Mouse (Mus musculus) heart, adult 2 months (tissue): ENCODE measurements at regions not wholly inside any gene's neighbourhood (a gene's known extent, or its start where the extent isn't known, plus 50 kb on each side); places are given as distances from the start of the nearest gene placed in this dataset.
"Not testable (repeated sequence)": the region's sequence is repeated elsewhere in the genome, so short reads cannot be mapped to it uniquely, and the experiment has no call there.

Experiments
- DNase-seq, 2 experiments: peaks; one replicate each; pipeline ENCODE4 v3.0.0; 2021
- H3K27ac ChIP-seq: fragments of 200-600 bp; 2 replicates; pipeline ENCODE4 v1.8.1; 2022
- H3K27me3 ChIP-seq: fragments of 200-500 bp; 2 replicates; pipeline ENCODE4 v1.6.1; 2012; ENCODE audit warnings: mild to moderate bottlenecking, low read length, inconsistent platforms, mixed read lengths; ENCODE audit not compliant: control insufficient read depth, insufficient read depth
- H3K36me3 ChIP-seq: fragments of 200-500 bp; 2 replicates; pipeline ENCODE4 v1.6.1; 2012; ENCODE audit warnings: low read length, inconsistent platforms; ENCODE audit not compliant: control insufficient read depth, insufficient read depth
- H3K4me1 ChIP-seq: fragments of 200-500 bp; 2 replicates; pipeline ENCODE4 v1.6.1; 2011; ENCODE audit warnings: low read length; ENCODE audit not compliant: control insufficient read depth, insufficient read depth
- H3K4me3 ChIP-seq: fragments of 200-600 bp; 2 replicates; pipeline ENCODE4 v1.8.1; 2022
- H3K79me2 ChIP-seq: fragments of 200-500 bp; replicated peaks from 2 replicates; pipeline ENCODE4 v1.6.1; 2012; ENCODE audit warnings: mild to moderate bottlenecking, inconsistent platforms, low read length, moderate library complexity, mixed read lengths; ENCODE audit not compliant: control insufficient read depth, insufficient read depth
- H3K9ac ChIP-seq: fragments of 200-500 bp; 2 replicates; pipeline ENCODE4 v1.6.1; 2012; ENCODE audit warnings: low read depth, mild to moderate bottlenecking, control low read depth, inconsistent platforms, low read length, mixed read lengths
- CTCF ChIP-seq: fragments of 200-600 bp; IDR thresholded peaks from 2 replicates; pipeline ENCODE4 v1.8.1; 2022; ENCODE audit warnings: antibody characterized with exemption, mild to moderate bottlenecking, moderate library complexity
- EP300 ChIP-seq: fragments of 200-500 bp; IDR thresholded peaks from 2 replicates; pipeline ENCODE4 v1.6.1; 2011; ENCODE audit warnings: low read depth, low read length, control low read depth; ENCODE audit not compliant: insufficient read depth
- POLR2A ChIP-seq: fragments of 200-500 bp; IDR thresholded peaks from 2 replicates; pipeline ENCODE4 v1.6.1; 2011; ENCODE audit warnings: mild to moderate bottlenecking, low read depth, low read length, control low read depth; ENCODE audit not compliant: insufficient read depth
- WGBS: fragments of 180-500 bp; shearing (Covaris S2); methylation state at CpG from one replicate; pipeline ENCODE4 v1.1.7; 2018; 5-methylcytosine and 5-hydroxymethylcytosine counted together
- intact Hi-C: fragments of 180-260 bp; cut with DNase I; formaldehyde crosslinking; loops from one replicate; pipeline ENCODE4 v1.15.1; 2025

GRCm38 (mm10) chr3:31508471-31508870 lies 198.3 kb upstream of the Slc7a14 start:
- Histone ChIP-seq H3K79me2 (no peaks in the 10 kb centered on the region), H3K4me3 (no peak overlapping the region), H3K4me1 (no peaks in the 10 kb centered on the region), H3K27me3 (no peaks in the 10 kb centered on the region), H3K27ac (no peak overlapping the region), H3K9ac (no peak overlapping the region), H3K36me3 (no peaks in the 10 kb centered on the region)
- intact Hi-C loops, result no loop called here
- TF ChIP-seq EP300, result no peak
- no peak for TF ChIP-seq CTCF
- no peak for TF ChIP-seq POLR2A
- 42% methylated on average over 4 of the region's 4 CpGs for WGBS
- DNase-seq, result peak; percentile 18 to 39

DNA sequence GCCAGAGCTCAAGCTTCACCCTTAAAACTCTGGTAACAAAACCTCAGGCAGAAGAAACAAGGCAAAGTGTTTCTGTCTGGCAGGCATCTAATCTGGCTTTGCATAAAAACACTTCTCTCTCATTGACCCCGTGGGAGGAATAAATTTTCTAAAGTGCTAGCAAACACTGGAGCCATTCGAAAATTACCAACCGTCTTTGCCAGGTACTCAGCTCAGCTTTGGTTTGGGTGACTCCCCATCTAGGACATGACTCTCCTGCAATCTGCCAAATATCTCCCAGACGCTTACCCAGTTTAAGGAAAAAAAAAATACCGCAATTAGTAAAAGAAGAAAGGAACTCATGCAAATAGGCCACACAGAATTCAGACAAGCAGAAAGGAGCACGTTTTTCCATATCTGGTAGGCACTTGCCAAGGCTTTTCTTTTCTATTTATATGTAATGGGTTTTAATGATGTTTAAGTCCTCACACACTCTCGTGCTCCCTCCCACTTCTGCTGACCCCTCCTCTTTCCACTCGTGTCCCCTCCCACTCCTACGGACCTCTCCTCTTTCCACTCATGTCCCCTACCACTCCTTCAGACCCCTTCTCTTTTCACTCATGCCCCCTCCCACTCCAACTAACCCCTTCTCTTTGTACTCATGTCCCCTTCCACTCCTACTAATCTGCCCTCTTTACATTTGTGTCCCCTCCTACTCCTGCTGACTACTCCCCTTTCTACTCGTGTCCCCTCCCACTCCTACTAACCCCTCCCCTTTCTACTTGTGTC lies 189.2 kb upstream of the Slc7a14 start:
- no peak for DNase-seq
- H3K4me1 ChIP-seq, result no peaks in the 10 kb centered on the region
- intact Hi-C loops, result no loop called here
- WGBS, result 61% methylated on average over 10 of the region's 10 CpGs
- no peak overlapping the region for H3K4me3 ChIP-seq
- H3K27ac ChIP-seq, result no peak overlapping the region
- no peak for TF ChIP-seq POLR2A
- TF ChIP-seq CTCF, result no peak
- no peak for TF ChIP-seq EP300
- H3K79me2 ChIP-seq, result no peaks in the 10 kb centered on the region
- no peaks in the 10 kb centered on the region for H3K27me3 ChIP-seq
- H3K36me3 ChIP-seq, result no peaks in the 10 kb centered on the region
- no peak overlapping the region for H3K9ac ChIP-seq

DNA sequence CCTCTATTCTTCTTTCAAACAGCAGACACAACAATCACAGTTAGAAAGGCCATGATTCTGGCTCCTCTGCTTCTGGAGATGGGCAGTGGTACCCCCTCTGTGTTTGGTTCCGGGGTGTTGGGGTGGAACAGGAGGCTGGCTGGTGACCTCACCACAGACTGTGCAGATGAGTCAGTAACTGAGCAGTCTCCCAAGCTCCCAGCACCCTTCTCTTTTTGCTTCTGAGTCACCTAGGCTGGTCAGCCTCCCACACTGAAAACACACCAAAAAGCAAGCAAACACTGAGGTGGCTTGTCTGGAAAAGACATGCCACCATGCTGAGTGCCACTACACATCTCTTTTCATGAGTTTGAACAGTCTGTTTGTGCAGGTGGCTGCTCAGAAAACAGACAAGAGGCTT lies 185.1 kb upstream of the Slc7a14 start:
- H3K79me2 ChIP-seq, result no peaks in the 10 kb centered on the region
- no peak overlapping the region for H3K9ac ChIP-seq
- H3K27me3 ChIP-seq, result no peaks in the 10 kb centered on the region
- TF ChIP-seq POLR2A (no peak), CTCF (no peak), EP300 (no peak)
- H3K4me1 ChIP-seq, result no peaks in the 10 kb centered on the region
- WGBS, result 78% methylated on average over 1 of the region's 1 CpGs
- no peak for DNase-seq
- no peaks in the 10 kb centered on the region for H3K36me3 ChIP-seq
- no peak overlapping the region for H3K27ac ChIP-seq
- H3K4me3 ChIP-seq, result no peak overlapping the region
- intact Hi-C loops, result no loop called here

DNA sequence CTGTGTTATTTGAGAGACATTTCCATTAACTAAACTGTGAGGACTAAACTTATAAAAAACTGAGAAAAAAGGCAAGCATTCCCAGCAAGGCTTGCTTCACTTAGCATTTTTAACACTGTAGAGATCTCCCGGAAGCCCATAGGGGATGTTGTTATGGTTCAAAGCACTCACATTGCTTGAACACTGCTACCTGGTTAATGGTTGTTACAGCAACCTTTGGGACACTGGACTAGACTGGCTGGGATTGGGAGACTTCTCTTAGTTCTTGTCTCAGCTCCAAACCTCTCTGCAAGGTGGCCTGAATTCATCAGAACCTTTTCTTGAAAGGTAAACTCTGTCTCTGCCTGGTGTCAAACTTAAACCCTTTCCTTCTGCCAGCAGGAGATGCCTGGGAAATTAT lies 184.5 kb upstream of the Slc7a14 start:
- Histone ChIP-seq H3K27me3 (no peaks in the 10 kb centered on the region), H3K27ac (no peak overlapping the region), H3K36me3 (no peaks in the 10 kb centered on the region), H3K4me3 (no peak overlapping the region), H3K4me1 (no peaks in the 10 kb centered on the region), H3K79me2 (no peaks in the 10 kb centered on the region), H3K9ac (no peak overlapping the region)
- TF ChIP-seq EP300 (no peak), CTCF (no peak), POLR2A (no peak)
- DNase-seq, result no peak
- WGBS, result 84% methylated on average over 1 of the region's 1 CpGs
- intact Hi-C loops, result no loop called here

GRCm38 (mm10) chr3:31491736-31492135 lies 181.6 kb upstream of the Slc7a14 start:
- H3K9ac ChIP-seq, H3K36me3 ChIP-seq, intact Hi-C loops, H3K4me1 ChIP-seq, H3K27ac ChIP-seq, H3K4me3 ChIP-seq, H3K27me3 ChIP-seq, H3K79me2 ChIP-seq, DNase-seq: not testable (repeated sequence)
- 81% methylated on average over 1 of the region's 1 CpGs for WGBS

- Histone ChIP-seq H3K27ac (no peak overlapping the region), H3K9ac (no peak overlapping the region), H3K4me3 (no peak overlapping the region), H3K4me1 (no peaks in the 10 kb centered on the region), H3K79me2 (no peaks in the 10 kb centered on the region), H3K27me3 (no peaks in the 10 kb centered on the region), H3K36me3 (no peaks in the 10 kb centered on the region)
- TF ChIP-seq CTCF (no peak), EP300 (no peak), POLR2A (no peak)
- no peak for DNase-seq
- intact Hi-C loops, result no loop called here
- WGBS, result 80% methylated on average over 6 of the region's 6 CpGs
These were observed 177.4 kb upstream of the Slc7a14 start for GRCm38 (mm10) chr3:31487596-31487995.
